In the genomic region with DNA sequence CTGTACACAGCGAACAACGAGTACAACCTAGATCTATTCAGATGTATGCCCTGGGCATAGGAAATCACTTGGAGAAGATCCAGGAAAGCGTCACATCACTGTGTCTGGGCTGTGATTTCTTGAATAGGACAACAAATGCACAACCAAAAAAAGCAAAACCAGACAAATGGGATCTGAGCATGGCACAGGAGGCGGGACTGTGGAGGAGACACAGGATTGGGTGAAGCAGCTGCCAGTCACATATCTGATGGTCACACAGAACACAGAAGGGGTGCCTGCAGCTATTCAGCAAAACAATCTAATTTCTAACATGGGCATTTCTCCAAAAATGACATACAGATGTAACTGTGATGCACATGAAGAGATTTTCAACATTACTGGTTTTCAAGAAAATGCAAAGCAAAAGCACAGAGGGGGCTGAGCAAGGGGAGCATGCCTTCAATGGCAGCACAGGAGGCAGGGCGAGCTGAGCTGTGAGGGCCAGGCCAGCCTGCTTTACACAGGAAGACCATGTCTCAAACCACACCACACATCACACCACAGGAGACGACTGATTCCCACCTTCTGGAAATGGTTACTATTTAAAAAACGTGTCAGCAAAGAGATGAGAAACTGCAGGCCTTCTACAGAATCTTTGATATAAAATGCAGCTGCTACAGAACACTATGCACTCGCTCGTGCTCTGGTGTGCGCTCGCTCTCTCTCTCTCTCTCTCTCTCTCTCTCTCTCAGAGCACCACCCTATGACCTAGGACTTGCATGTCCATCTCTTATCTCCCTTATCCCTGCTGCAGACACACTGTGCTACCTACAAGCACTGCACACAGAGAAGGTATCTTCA, we compare ENCODE assay signal across 13 mouse cellular contexts.
A peak's percentile ranks its signal among the peaks of the same experiment; 100 is the strongest.
DNase-seq lines count a peak whose midpoint lies in the region; ATAC-seq lines count a peak whose summit lies in the region.
"Had no signal": no experiment of that assay in that cellular context is flagged by ENCODE, and none has a peak within 500 bp of the region (broad histone marks: within the 10 kb centered on the region; RNA-seq: fewer than 3 reads in every experiment).

No protein-coding gene starts in this region.

- 68% methylated on average over 11 of the region's 11 CpGs for WGBS in intestine, embryonic 14.5 days
- 74% methylated on average over 11 of the region's 11 CpGs for WGBS in intestine, embryonic 15.5 days
- WGBS in stomach, embryonic 16.5 days, result 66% methylated on average over 11 of the region's 11 CpGs

- peak overlapping the region; percentile 38; the same call in 1 of the 2 replicates for H3K27ac ChIP-seq in intestine, embryonic 14.5 days (ENCODE audit: low read depth)
- no peak overlapping the region for H3K27ac ChIP-seq in intestine, embryonic 15.5 days
- peak overlapping the region; percentile 65 for H3K27ac ChIP-seq in stomach, embryonic 16.5 days (ENCODE audit: low read length)
- H3K27ac ChIP-seq: kidney, embryonic 15.5 days; midbrain, embryonic 12.5 days had no signal

- no peak overlapping the region for H3K4me3 ChIP-seq in intestine, embryonic 14.5 days (ENCODE audit: low read depth, low read length)
- no peak overlapping the region for H3K4me3 ChIP-seq in intestine, embryonic 15.5 days (replicated peaks)
- H3K4me3 ChIP-seq in stomach, embryonic 16.5 days (replicated peaks; ENCODE audit: low read length), result no peak overlapping the region
- H3K4me3 ChIP-seq: kidney, embryonic 15.5 days; midbrain, embryonic 12.5 days had no signal

- no peak overlapping the region for H3K4me2 ChIP-seq in intestine, embryonic 14.5 days (ENCODE audit: low read length)
- no peak overlapping the region for H3K4me2 ChIP-seq in intestine, embryonic 15.5 days (replicated peaks)
- H3K4me2 ChIP-seq in stomach, embryonic 16.5 days (ENCODE audit: low read depth, low read length), result no peak overlapping the region
- H3K4me2 ChIP-seq: kidney, embryonic 15.5 days; midbrain, embryonic 12.5 days had no signal

- H3K4me1 ChIP-seq in intestine, embryonic 14.5 days (replicated peaks; ENCODE audit: control insufficient read depth, insufficient read depth, low read length), result no peaks in the 10 kb centered on the region; the same call in 1 of the 2 replicates
- peaks cover 2% of the 10 kb centered on the region for H3K4me1 ChIP-seq in intestine, embryonic 15.5 days (replicated peaks)
- 0 out of 2 replicates have a peak, but pooled peaks cover under 1% of the 10 kb centered on the region for H3K4me1 ChIP-seq in stomach, embryonic 16.5 days (ENCODE audit: control insufficient read depth, insufficient read depth, low read length)
- H3K4me1 ChIP-seq: midbrain, embryonic 12.5 days had no signal

- ATAC-seq in intestine, embryonic 14.5 days (replicated peaks; ENCODE audit: low FRiP score, low TSS enrichment, low read depth), result no peak
- ATAC-seq in intestine, embryonic 15.5 days, result no peak
- no peak for ATAC-seq in stomach, embryonic 16.5 days (ENCODE audit: insufficient read depth, low FRiP score)
- no peak for ATAC-seq in activated CD4-positive, CD25-positive, alpha-beta regulatory T cell, adult 4 months
- ATAC-seq: liver, postnatal 0 days had no signal

- no peaks in the 10 kb centered on the region for H3K36me3 ChIP-seq in intestine, embryonic 14.5 days (ENCODE audit: control insufficient read depth, insufficient read depth, low read length)
- no peaks in the 10 kb centered on the region for H3K36me3 ChIP-seq in intestine, embryonic 15.5 days
- no peaks in the 10 kb centered on the region for H3K36me3 ChIP-seq in stomach, embryonic 16.5 days (ENCODE audit: control insufficient read depth, insufficient read depth, low read length)
- H3K36me3 ChIP-seq: kidney, embryonic 15.5 days; midbrain, embryonic 12.5 days had no signal

- DNase-seq in cerebellum, postnatal 10 days, result peak; percentile 56 to 63
- DNase-seq in cerebellum, adult 8-10 months, result no peak
- no peak for DNase-seq in intestine, embryonic 14.5 days (ENCODE audit: low spot score)
- DNase-seq in right cerebral cortex, postnatal 4 days, result peak; percentile 56
- no peak for DNase-seq in right cerebral cortex, postnatal 25 days
- DNase-seq: adrenal gland, postnatal 14 days; B cell, adult 2 months; liver, postnatal 0 days had no signal

- H3K9me3 ChIP-seq in intestine, embryonic 14.5 days (ENCODE audit: control insufficient read depth, low read length), result peaks cover 4% of the 10 kb centered on the region; the same call in 1 of the 2 replicates
- no peaks in the 10 kb centered on the region for H3K9me3 ChIP-seq in intestine, embryonic 15.5 days
- 0 out of 2 replicates have a peak, but pooled peaks cover 3% of the 10 kb centered on the region for H3K9me3 ChIP-seq in stomach, embryonic 16.5 days (replicated peaks; ENCODE audit: control insufficient read depth, low read length)
- H3K9me3 ChIP-seq: kidney, embryonic 15.5 days had no signal

- no peak overlapping the region for H3K9ac ChIP-seq in intestine, embryonic 14.5 days (ENCODE audit: low read length)
- H3K9ac ChIP-seq in intestine, embryonic 15.5 days, result no peak overlapping the region
- no peak overlapping the region for H3K9ac ChIP-seq in stomach, embryonic 16.5 days (ENCODE audit: low read length)
- H3K9ac ChIP-seq: kidney, embryonic 15.5 days; liver, postnatal 0 days; midbrain, embryonic 12.5 days had no signal

- no peaks in the 10 kb centered on the region for H3K27me3 ChIP-seq in intestine, embryonic 14.5 days (replicated peaks; ENCODE audit: control insufficient read depth, insufficient read depth, low read length)
- H3K27me3 ChIP-seq in intestine, embryonic 15.5 days (replicated peaks), result no peaks in the 10 kb centered on the region
- no peaks in the 10 kb centered on the region for H3K27me3 ChIP-seq in stomach, embryonic 16.5 days (ENCODE audit: control insufficient read depth, insufficient read depth, low read length)
- H3K27me3 ChIP-seq: kidney, embryonic 15.5 days; midbrain, embryonic 12.5 days had no signal

Comparison
In these comparisons a context has a peak if more than half of its experiments do, and no peak if none do; other contexts are left out.
1. DNase-seq: peak in cerebellum, postnatal 10 days (2 of 2) and right cerebral cortex, postnatal 4 days (single experiment); none in cerebellum, adult 8-10 months (single experiment), intestine, embryonic 14.5 days (single experiment) and right cerebral cortex, postnatal 25 days (single experiment).